Mouse (Mus musculus): ENCODE results near the gene Xlr4a. TPM values are rescaled to one million over a fixed set of nuclear protein-coding genes. Genes with fewer than 3 reads are reported as not detected.

Xlr4a gene
- polyA plus RNA-seq, 1 experiment: 5.0 TPM

Other genes starting within 250 kb of the Xlr4a start
- 40.1 and 42.6 TPM in 2 replicates for gene Cetn2, start 164.1 kb downstream of the Xlr4a start, polyA plus RNA-seq (2012; ENCODE audit: insufficient read depth, insufficient read length, missing spikeins)
- gene Nsdhl, start 163.9 kb downstream of the Xlr4a start, polyA plus RNA-seq (2012; ENCODE audit: insufficient read depth, insufficient read length, missing spikeins): 81.7 and 105 TPM in 2 replicates
- gene Zfp185, start 95.1 kb downstream of the Xlr4a start, polyA plus RNA-seq (2012; ENCODE audit: insufficient read depth, insufficient read length, missing spikeins): 6.0 and 7.1 TPM in 2 replicates
- not detected in 2 replicates for gene Pnma5, start 45.4 kb downstream of the Xlr4a start, polyA plus RNA-seq (2012; ENCODE audit: insufficient read depth, insufficient read length, missing spikeins)
- not detected in 2 replicates for gene Pnma3, start 17.7 kb downstream of the Xlr4a start, polyA plus RNA-seq (2012; ENCODE audit: insufficient read depth, insufficient read length, missing spikeins)
- 1.3 and 3.2 TPM in 2 replicates for gene Xlr3a, start 14.6 kb upstream of the Xlr4a start, polyA plus RNA-seq (2012; ENCODE audit: insufficient read depth, insufficient read length, missing spikeins)
- gene Gm14685, start 34.6 kb upstream of the Xlr4a start, polyA plus RNA-seq (2012; ENCODE audit: insufficient read depth, insufficient read length, missing spikeins): not detected in 2 replicates
- 1.3 TPM in 1 of 2 replicates, not detected in the other for gene Xlr5b, start 66.3 kb upstream of the Xlr4a start, polyA plus RNA-seq (2012; ENCODE audit: insufficient read depth, insufficient read length, missing spikeins)
- 0.55 TPM in 1 of 2 replicates, not detected in the other for gene DXBay18, start 67.0 kb upstream of the Xlr4a start, polyA plus RNA-seq (2012; ENCODE audit: insufficient read depth, insufficient read length, missing spikeins)
- gene Spin2d, start 94.5 kb upstream of the Xlr4a start, polyA plus RNA-seq (2012; ENCODE audit: insufficient read depth, insufficient read length, missing spikeins): not detected in 2 replicates
- gene Xlr3b, start 109.7 kb upstream of the Xlr4a start, polyA plus RNA-seq (2012; ENCODE audit: insufficient read depth, insufficient read length, missing spikeins): 4.6 and 10.4 TPM in 2 replicates
- gene Xlr4b, start 131.9 kb upstream of the Xlr4a start, polyA plus RNA-seq (2012; ENCODE audit: insufficient read depth, insufficient read length, missing spikeins): 3.8 TPM in 1 of 2 replicates, not detected in the other
- gene F8a, start 145.8 kb upstream of the Xlr4a start, polyA plus RNA-seq (2012; ENCODE audit: insufficient read depth, insufficient read length, missing spikeins): 4.4 and 5.8 TPM in 2 replicates
- gene Xlr4c, start 160.7 kb upstream of the Xlr4a start, polyA plus RNA-seq (2012; ENCODE audit: insufficient read depth, insufficient read length, missing spikeins): not detected in 2 replicates
- 1.9 TPM in 1 of 2 replicates, not detected in the other for gene Xlr3c, start 182.9 kb upstream of the Xlr4a start, polyA plus RNA-seq (2012; ENCODE audit: insufficient read depth, insufficient read length, missing spikeins)
- gene Xlr5a, start 210.5 kb upstream of the Xlr4a start, polyA plus RNA-seq (2012; ENCODE audit: insufficient read depth, insufficient read length, missing spikeins): not detected in 2 replicates
- gene Xlr5c, start 210.5 kb upstream of the Xlr4a start, polyA plus RNA-seq (2012; ENCODE audit: insufficient read depth, insufficient read length, missing spikeins): not detected in 2 replicates

Measured in brown adipose tissue, adult 24 weeks (tissue).